9 mouse cellular contexts compared by ENCODE assay signal in genomic region chr11:54058643-54059042, GRCm38 (mm10). TPM values are rescaled to one million over a fixed set of nuclear protein-coding genes. Genes with fewer than 3 reads are reported as not detected.
DNase-seq lines count a peak whose midpoint lies in the region; ATAC-seq and TF ChIP-seq lines count a peak whose summit lies in the region.
"Had no signal": no experiment of that assay in that cellular context is flagged by ENCODE, and none has a peak within 500 bp of the region (broad histone marks: within the 10 kb centered on the region; RNA-seq: fewer than 3 reads in every experiment).

No protein-coding gene starts in this region.

- H3K4me2 ChIP-seq in kidney, embryonic 15.5 days, result no peak overlapping the region
- H3K4me2 ChIP-seq in heart, postnatal 0 days (ENCODE audit: low read depth, low read length), result no peak overlapping the region
- no peak overlapping the region for H3K4me2 ChIP-seq in midbrain, embryonic 13.5 days (replicated peaks)

- no peak for TF ChIP-seq EP300 in heart, postnatal 0 days (IDR thresholded peaks at IDR 0.05; ENCODE audit: low read depth)

- H3K9me3 ChIP-seq in kidney, embryonic 15.5 days (replicated peaks), result no peaks in the 10 kb centered on the region
- H3K9me3 ChIP-seq in heart, postnatal 0 days (replicated peaks; ENCODE audit: control insufficient read depth, low read length), result no peaks in the 10 kb centered on the region
- H3K9me3 ChIP-seq in midbrain, embryonic 13.5 days, result no peaks in the 10 kb centered on the region

- H3K27me3 ChIP-seq in kidney, embryonic 15.5 days, result no peaks in the 10 kb centered on the region
- no peaks in the 10 kb centered on the region for H3K27me3 ChIP-seq in cerebellum, adult 2 months (ENCODE audit: control insufficient read depth, insufficient read depth, low read length)
- H3K27me3 ChIP-seq in heart, postnatal 0 days (ENCODE audit: control insufficient read depth, insufficient read depth, low read length), result peaks cover 4% of the 10 kb centered on the region; the same call in 1 of the 2 replicates
- H3K27me3 ChIP-seq in midbrain, embryonic 13.5 days, result no peaks in the 10 kb centered on the region

- DNase-seq in kidney, postnatal 25 days, result no peak
- DNase-seq in cerebellum, adult 2 months, result peak; percentile 55 to 67
- no peak for DNase-seq in heart, postnatal 0 days (ENCODE audit: low spot score)
- no peak for DNase-seq in gastrocnemius, postnatal 4 days (ENCODE audit: low spot score in 2 of 2)
- DNase-seq in adrenal gland, postnatal 36 days, result no peak
- DNase-seq in c-Kit-positive CD71-positive TER-119-positive erythroid progenitor cells, embryonic 14.5 days (ENCODE audit: low spot score), result no peak

- no peak for TF ChIP-seq POLR2A in cerebellum, adult 2 months (IDR thresholded peaks at IDR 0.05; ENCODE audit: borderline replicate concordance, insufficient read depth, low read length)

- no peak for ATAC-seq in kidney, embryonic 15.5 days (replicated peaks; ENCODE audit: low FRiP score)
- ATAC-seq in heart, postnatal 0 days (ENCODE audit: insufficient read depth, low read depth), result 0 out of 2 replicates have a peak, but pooled peaks have one; percentile 21
- ATAC-seq in midbrain, embryonic 13.5 days, result peak; percentile 51

- WGBS in kidney, embryonic 15.5 days, result 26% methylated on average over 6 of the region's 6 CpGs
- 8% methylated on average over 6 of the region's 6 CpGs for WGBS in cerebellum, adult 2 months
- 29% methylated on average over 6 of the region's 6 CpGs for WGBS in heart, postnatal 0 days
- WGBS in midbrain, embryonic 13.5 days, result 2% methylated on average over 6 of the region's 6 CpGs

- no peak for TF ChIP-seq CTCF in cerebellum, adult 2 months (IDR thresholded peaks at IDR 0.05; ENCODE audit: borderline replicate concordance, insufficient read depth, low read depth, low read length)
- TF ChIP-seq CTCF in heart, postnatal 0 days (IDR thresholded peaks at IDR 0.05; ENCODE audit: low read depth), result no peak

- H3K27ac ChIP-seq in kidney, embryonic 15.5 days, result peak overlapping the region; percentile 13; the same call in 1 of the 2 replicates
- H3K27ac ChIP-seq in cerebellum, adult 2 months (ENCODE audit: insufficient read depth, low read length), result peak overlapping the region; percentile 50; the same call in 1 of the 2 replicates
- H3K27ac ChIP-seq in heart, postnatal 0 days (ENCODE audit: low read depth), result no peak overlapping the region
- peak overlapping the region; percentile 64 for H3K27ac ChIP-seq in midbrain, embryonic 13.5 days

- H3K4me3 ChIP-seq in kidney, embryonic 15.5 days (replicated peaks), result no peak overlapping the region
- H3K4me3 ChIP-seq in cerebellum, adult 2 months (replicated peaks; ENCODE audit: insufficient read depth, low read depth, low read length), result no peak overlapping the region
- H3K4me3 ChIP-seq in heart, postnatal 0 days (ENCODE audit: low read depth, low read length), result no peak overlapping the region
- H3K4me3 ChIP-seq in midbrain, embryonic 13.5 days (replicated peaks), result no peak overlapping the region

- H3K4me1 ChIP-seq in kidney, embryonic 15.5 days, result peaks cover 66% of the 10 kb centered on the region
- H3K4me1 ChIP-seq in cerebellum, adult 2 months (ENCODE audit: control insufficient read depth, insufficient read depth, low read length), result peaks cover 39% of the 10 kb centered on the region
- peaks cover 22% of the 10 kb centered on the region for H3K4me1 ChIP-seq in heart, postnatal 0 days (ENCODE audit: control insufficient read depth, insufficient read depth)
- peaks cover 34% of the 10 kb centered on the region for H3K4me1 ChIP-seq in midbrain, embryonic 13.5 days (replicated peaks)

- peaks cover 13% of the 10 kb centered on the region; the same call in 1 of the 2 replicates for H3K36me3 ChIP-seq in kidney, embryonic 15.5 days
- H3K36me3 ChIP-seq in heart, postnatal 0 days (replicated peaks; ENCODE audit: control insufficient read depth, insufficient read depth, low read length), result no peaks in the 10 kb centered on the region
- H3K36me3 ChIP-seq in midbrain, embryonic 13.5 days, result no peaks in the 10 kb centered on the region

- H3K9ac ChIP-seq in kidney, embryonic 15.5 days, result no peak overlapping the region
- no peak overlapping the region for H3K9ac ChIP-seq in heart, postnatal 0 days (replicated peaks; ENCODE audit: low read depth, low read length)
- H3K9ac ChIP-seq in midbrain, embryonic 13.5 days (replicated peaks), result 0 out of 2 replicates have a peak overlapping the region, but pooled peaks have one; percentile 16

RNA-seq across cellular contexts. Expression of gene Pdlim4, which starts 10.2 kb away (rescaled TPM):
- polyA plus RNA-seq in kidney, embryonic 15.5 days (2015; fragmentation: Nextera tagmentation; extraction: Ambion mirVana), result 47.1 and 53.2 TPM in 2 replicates
- polyA plus RNA-seq in cerebellum, adult 2 months (2012; rRNA removed), result 16.9 and 18.6 TPM in 2 replicates
- 14.2 and 29.3 TPM in 2 replicates for total RNA-seq in heart, postnatal 0 days (2014; rRNA removed; ENCODE audit: low replicate concordance)
- 23.6 and 26.6 TPM in 2 replicates for polyA plus RNA-seq in heart, postnatal 0 days (2015; fragmentation: Nextera tagmentation; extraction: Ambion mirVana)
- polyA plus RNA-seq in midbrain, embryonic 13.5 days (2015; fragmentation: Nextera tagmentation; extraction: Ambion mirVana), result 23.0 and 23.7 TPM in 2 replicates
- total RNA-seq in gastrocnemius, postnatal 4 days (2021), result 10 to 100 TPM; 65.2 to 67.1 TPM
- total RNA-seq in adrenal gland, postnatal 36 days (2021), result 10 to 100 TPM in 1 of 2 experiments, 1 to 10 TPM in 1; 6.5 to 29.5 TPM
- total RNA-seq: MEL had no signal

RNA-seq across cellular contexts. Expression of gene Slc22a4, which starts 30.8 kb away (rescaled TPM):
- 1.4 and 1.9 TPM in 2 replicates for polyA plus RNA-seq in kidney, embryonic 15.5 days (2015; fragmentation: Nextera tagmentation; extraction: Ambion mirVana)
- 53.6 and 61.9 TPM in 2 replicates for polyA plus RNA-seq in cerebellum, adult 2 months (2012; rRNA removed)
- 2.1 TPM in 2 replicates for total RNA-seq in heart, postnatal 0 days (2014; rRNA removed; ENCODE audit: low replicate concordance)
- 0.70 and 0.96 TPM in 2 replicates for polyA plus RNA-seq in heart, postnatal 0 days (2015; fragmentation: Nextera tagmentation; extraction: Ambion mirVana)
- 1.0 and 1.3 TPM in 2 replicates for polyA plus RNA-seq in midbrain, embryonic 13.5 days (2015; fragmentation: Nextera tagmentation; extraction: Ambion mirVana)
- total RNA-seq in gastrocnemius, postnatal 4 days (2021), result 1 to 10 TPM in 1 of 2 experiments, under 1 TPM in 1; 0.83 to 1.1 TPM
- total RNA-seq in adrenal gland, postnatal 36 days (2021), result 1 to 10 TPM; 4.3 to 8.2 TPM

RNA-seq across cellular contexts. Expression of gene P4ha2, which starts 41.3 kb away (rescaled TPM):
- polyA plus RNA-seq in kidney, embryonic 15.5 days (2015; fragmentation: Nextera tagmentation; extraction: Ambion mirVana), result 36.6 and 44.5 TPM in 2 replicates
- polyA plus RNA-seq in cerebellum, adult 2 months (2012; rRNA removed), result 13.6 and 14.2 TPM in 2 replicates
- 49.0 and 67.2 TPM in 2 replicates for total RNA-seq in heart, postnatal 0 days (2014; rRNA removed; ENCODE audit: low replicate concordance)
- polyA plus RNA-seq in heart, postnatal 0 days (2015; fragmentation: Nextera tagmentation; extraction: Ambion mirVana), result 18.9 and 19.8 TPM in 2 replicates
- polyA plus RNA-seq in midbrain, embryonic 13.5 days (2015; fragmentation: Nextera tagmentation; extraction: Ambion mirVana), result 6.0 and 7.8 TPM in 2 replicates
- total RNA-seq in gastrocnemius, postnatal 4 days (2021), result 10 to 100 TPM; 37.1 to 40.3 TPM
- 10 to 100 TPM; 29.2 to 41.5 TPM for total RNA-seq in adrenal gland, postnatal 36 days (2021)

Comparison
In these comparisons a context has a peak if more than half of its experiments do, and no peak if none do; other contexts are left out.
1. DNase-seq: peak in cerebellum, adult 2 months (2 of 2); none in kidney, postnatal 25 days (0 of 2), heart, postnatal 0 days (single experiment), gastrocnemius, postnatal 4 days (0 of 2), adrenal gland, postnatal 36 days (0 of 2) and c-Kit-positive CD71-positive TER-119-positive erythroid progenitor cells, embryonic 14.5 days (single experiment).
2. RNA of gene Slc22a4, which starts 30.8 kb away (polyA plus RNA-seq): 53.6 to 61.9 TPM in cerebellum, adult 2 months; 1.4 to 1.9 TPM in kidney, embryonic 15.5 days, 1.0 to 1.3 TPM in midbrain, embryonic 13.5 days and 0.70 to 0.96 TPM in heart, postnatal 0 days; every median in the first group is over 10 times any median in the second.